Mouse (Mus musculus): ENCODE results near the gene Ttc36.

The Ttc36 gene

DNA sequence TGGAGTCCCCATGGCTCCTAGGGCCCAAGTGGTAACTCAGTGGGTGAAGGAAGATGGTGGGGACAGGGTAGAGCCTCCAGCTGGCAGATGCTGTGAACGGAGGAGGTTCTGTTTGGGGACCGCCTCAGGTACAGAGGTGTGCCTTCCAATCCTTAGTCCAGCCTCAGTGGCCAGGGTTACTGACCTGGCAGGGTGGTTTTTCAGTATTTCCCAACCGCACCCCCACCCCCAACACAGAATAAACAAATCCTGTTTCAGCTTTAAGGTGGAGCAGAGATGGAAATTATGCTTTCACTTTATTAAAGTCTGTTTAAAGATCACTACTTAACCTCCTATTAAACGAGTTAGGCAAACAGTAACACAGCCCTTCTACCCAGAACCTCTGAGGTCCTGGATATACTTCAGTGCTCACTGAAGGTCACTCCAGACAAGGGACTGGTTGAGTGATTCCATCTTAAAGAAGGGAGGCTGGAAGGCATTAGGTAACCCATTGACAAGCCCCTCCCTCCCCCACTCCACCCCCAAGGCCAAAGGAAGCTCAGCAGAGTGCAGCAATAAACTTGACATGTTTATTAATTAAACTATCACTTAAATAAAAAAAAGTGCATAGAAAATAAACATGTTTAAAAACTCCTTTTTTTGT lies at the start of gene Ttc36:
TSS of gene Ttc36 (minus strand) at position 265 of the 643 bp plus-strand sequence.
- no peak for DNase-seq (ENCODE audit: low read depth in 1 of 2, low spot score in 2 of 2)

DNA sequence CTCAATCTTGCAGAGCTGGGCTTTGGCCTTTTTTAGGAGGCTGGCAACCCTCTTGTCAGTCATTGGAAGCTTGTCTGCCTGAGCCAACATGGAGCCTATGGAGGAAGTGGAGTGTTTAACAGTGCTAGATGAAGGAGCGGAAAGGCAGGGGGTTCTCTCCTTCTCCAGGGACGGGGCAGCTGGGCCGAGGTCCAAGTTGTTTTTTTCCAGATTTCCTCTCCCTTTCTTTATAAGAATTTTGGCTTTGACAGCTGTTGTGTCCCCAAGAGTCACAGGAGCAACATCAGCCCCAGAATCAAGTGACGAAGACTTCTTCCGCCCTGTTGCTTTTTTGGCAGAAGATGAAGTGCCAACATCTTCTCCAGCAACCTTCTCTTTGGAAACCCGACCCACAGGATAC lies 44.6 kb upstream of the Ttc36 start:
- DNase-seq (ENCODE audit: low read depth in 1 of 2, low spot score in 2 of 2) = no peak

DNA sequence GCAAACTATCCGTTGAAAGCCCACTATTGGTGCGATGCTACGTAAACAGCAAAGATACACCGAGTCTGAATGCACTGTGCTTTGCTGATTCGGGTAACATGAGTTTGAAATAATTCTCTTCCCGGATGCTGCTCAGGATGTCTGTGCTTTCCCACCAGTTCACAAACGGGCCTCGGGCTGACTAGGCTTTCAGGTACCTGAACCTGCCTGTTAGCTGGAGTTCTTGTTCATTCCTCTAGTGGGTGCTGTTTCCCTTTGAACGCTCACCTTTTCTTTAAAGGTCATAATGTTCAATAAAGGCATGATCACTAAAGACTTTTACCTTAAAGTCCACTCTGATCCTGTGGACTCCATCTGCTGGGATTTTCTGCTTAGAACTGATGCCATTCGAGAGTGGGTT lies 38.4 kb upstream of the Ttc36 start:
- DNase-seq (ENCODE audit: low read depth in 1 of 2, low spot score in 2 of 2) = no peak

DNA sequence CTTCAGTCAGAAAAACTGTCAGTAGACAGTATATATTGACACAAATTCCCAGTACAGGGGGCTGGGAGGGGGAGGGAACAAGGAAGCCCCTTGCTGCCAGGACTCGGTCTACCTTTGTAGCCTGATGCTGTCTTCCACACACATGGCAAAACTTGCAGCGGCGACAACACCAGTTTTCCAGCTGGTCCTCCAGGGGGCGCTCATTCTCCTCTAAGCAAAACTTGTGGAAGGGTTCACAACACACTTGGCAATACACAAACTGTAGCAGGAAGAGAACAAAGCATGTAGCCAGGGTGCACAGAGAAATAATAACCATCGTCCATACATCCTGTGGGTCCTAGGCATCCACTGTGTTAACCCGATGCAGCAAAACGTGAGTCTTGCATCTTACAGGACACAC lies 33.6 kb upstream of the Ttc36 start:
- DNase-seq (ENCODE audit: low read depth in 1 of 2, low spot score in 2 of 2) = peak in 1 of 2 experiments; percentile 48

DNA sequence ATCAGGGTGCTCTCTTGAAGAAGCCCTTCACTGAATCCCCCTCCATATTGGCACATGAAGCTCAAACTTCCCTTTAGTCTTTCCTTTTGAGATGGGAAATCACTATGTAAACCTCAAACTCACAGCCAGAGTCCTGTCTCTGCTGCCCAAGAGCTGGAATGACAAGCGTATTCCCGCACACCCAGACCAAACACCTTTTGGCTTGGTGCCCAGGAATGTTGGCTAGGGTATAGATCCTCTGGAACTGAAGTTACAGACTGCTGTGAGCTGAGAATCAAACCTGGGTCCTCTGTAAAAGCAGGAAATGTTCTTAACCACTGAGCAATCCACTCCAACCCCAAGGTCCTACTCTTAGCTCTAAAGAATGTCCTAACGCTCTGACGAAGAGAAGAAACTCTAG lies 29.5 kb upstream of the Ttc36 start:
- no peak for DNase-seq (ENCODE audit: low read depth in 1 of 2, low spot score in 2 of 2)

DNA sequence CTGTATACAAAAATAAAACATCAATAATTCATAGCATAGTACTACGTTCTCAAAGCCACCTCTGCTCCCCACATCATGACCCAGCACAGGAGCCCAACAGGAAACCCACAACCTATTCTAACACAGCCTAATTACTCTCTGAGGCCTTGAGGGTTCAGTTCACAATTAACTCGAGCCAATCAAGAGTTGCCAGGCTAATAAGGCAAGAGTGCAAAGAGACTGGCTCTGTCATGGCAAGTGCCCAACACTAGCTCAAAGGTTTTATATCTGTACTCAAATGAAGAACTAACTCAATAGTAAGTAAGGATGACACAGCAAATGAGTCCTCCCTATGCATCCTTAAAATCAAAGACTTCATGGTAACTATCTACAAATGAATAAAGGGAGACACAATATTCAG lies 27.6 kb upstream of the Ttc36 start:
- no peak for DNase-seq (ENCODE audit: low read depth in 1 of 2, low spot score in 2 of 2)

DNA sequence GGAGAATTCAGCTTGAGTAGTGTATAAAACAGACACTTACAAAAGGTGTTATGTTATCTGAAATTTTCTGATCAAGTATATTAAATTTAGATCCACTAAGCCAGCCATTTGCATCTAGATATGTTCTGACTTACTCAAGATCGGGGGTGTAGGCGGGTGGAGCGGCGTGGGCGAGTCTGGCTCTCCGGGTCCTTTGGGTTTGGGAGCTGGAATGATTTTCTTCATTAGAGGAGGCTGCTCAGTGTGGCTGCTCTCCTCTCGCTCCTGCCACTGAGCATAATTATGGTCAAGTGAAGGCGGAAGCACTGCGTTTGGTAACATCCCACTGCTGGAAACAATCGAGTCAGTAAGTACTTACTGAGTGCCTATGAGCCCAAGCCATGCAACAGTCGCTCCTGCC lies 26.1 kb upstream of the Ttc36 start:
- no peak for DNase-seq (ENCODE audit: low read depth in 1 of 2, low spot score in 2 of 2)

DNA sequence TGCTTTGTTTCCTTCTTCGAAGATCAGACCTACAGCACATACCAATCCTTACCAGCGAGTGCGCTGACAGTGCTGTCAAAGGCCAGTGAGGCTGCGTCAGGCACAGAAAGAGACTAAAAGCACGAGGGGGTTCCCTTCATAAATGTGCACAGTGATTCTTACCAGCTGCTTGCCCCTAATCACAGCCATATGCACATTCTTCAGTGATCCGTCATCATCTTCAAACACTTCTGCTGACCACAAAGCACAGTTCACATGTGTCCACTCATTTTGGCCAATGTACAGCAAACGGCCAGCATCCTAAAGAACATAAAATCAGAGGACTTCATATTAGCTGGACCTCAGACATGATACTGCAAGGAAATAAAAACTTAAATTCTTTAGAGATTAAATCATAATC lies 23.8 kb upstream of the Ttc36 start:
- no peak for DNase-seq (ENCODE audit: low read depth in 1 of 2, low spot score in 2 of 2)

DNA sequence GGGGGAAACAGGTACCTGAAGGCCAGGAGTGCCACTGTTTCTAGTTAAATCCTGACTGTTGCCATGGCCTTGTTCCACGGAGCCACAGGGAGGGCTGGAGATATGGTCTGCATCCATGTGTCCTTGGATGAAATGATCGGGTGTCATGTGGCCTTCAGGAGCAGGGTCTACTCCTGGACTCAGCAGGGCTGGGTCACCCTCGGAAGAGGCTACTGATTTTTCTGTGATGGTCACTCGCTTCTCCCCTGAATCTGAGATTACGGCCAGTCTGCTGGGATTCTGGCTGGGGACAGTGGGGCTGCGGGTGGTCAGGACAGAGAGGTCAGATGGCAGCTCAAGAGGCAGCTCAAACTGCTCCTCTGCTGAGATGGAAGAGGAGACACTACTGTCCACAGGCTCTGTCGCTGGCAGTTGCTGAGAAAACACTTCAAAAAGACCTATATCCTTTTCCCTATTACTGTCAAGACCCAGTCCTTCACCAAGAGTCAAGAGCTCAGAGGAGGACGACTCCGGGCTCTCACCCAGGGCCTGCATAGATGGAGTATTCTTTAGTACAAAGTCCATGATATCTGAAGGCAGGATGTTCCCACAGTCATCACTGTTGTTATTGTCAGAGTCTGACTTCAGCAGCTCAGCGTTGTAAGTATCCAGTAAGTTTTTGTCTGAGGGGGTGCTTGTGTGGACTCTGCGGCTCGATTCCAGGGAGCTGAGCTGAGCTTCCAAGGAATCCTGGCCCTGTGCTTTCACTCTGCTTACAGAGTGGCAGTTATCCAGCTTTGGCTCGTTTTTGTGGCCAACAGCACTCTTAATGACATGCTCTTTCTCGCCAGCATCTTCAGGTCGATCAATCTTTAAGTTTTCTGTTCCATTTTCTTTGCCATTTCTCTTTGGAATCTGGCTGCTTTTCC lies 17.3 kb upstream of the Ttc36 start:
- DNase-seq (ENCODE audit: low read depth in 1 of 2, low spot score in 2 of 2) = no peak

DNA sequence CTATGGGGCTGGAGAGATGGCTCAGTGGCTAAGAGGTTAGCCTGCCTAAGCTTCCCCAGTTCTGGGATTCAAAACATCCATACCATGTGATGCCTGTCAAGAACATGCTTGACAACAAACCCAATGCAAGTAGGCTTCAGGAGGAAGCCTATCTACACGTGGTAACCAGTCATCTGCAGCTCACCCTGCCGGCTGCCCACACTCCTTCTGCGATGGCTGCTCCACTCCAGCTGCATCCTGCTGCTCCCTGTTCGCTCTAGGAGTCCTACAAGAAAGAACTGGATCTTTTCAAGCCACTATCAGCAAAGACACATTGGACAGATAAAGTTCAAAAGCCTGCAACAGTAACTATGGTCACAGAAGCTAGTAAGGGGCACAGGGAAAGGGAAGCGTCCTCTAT lies 14.7 kb upstream of the Ttc36 start:
- DNase-seq (ENCODE audit: low read depth in 1 of 2, low spot score in 2 of 2) = no peak

DNA sequence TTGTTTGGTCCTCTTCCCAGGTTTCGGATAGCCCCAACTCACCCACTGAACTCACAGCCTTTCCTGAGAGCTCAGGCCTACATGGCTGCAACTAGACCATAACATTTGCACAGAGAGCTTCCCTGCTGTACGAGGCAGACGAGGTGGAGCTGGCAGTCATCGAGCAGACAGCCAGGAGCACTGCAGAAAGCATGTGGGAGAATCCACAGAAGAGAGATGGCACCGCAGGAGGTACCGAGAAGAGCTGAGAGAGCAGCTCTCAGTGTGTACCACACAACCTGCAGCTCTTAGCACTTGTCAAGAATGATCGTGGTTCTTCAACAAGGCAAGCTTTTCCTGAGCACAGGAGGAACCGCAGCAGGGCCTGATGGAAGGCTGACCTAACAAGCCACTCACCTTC lies 11.3 kb upstream of the Ttc36 start:
- no peak for DNase-seq (ENCODE audit: low read depth in 1 of 2, low spot score in 2 of 2)

DNA sequence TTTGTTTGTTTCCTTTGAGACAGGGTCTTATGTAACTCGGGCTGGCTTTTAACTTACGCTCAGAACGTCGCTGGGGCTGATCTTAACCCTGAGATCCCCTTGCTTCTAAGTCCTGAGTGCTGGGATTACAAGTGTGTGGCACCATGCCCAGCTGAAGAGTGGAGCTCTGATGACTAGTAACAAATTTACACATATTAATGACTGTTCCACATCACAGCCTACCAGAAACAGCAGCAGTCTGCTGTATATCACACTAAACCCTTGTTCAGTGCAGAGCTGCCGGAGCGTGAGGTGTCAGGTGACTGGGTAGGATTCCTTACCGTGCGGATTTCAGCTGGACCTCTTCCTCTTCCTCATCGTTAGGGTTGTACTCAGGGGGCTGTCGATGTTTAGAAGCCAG lies 7.4 kb upstream of the Ttc36 start:
- DNase-seq (ENCODE audit: low read depth in 1 of 2, low spot score in 2 of 2) = no peak

DNA sequence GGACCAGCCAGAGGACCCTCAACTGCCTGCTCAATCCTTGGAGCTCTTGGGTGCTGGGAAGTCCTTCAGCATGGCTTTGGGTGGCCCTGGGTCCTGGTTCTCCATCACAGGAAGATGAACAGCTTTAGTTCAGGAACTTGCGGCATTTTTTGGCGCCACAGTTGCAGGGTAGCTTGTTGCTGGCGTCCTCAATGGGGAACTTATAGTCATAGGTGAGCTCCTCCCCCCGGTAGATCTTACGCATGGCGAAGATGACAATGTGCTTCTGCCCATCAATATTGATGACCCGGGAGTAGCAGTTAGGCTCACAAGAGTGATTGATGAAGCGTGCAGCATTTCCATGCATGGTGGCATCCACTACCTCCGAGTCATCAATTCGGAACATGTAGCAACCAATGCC lies 4.9 kb upstream of the Ttc36 start:
- no peak for DNase-seq (ENCODE audit: low read depth in 1 of 2, low spot score in 2 of 2)

DNA sequence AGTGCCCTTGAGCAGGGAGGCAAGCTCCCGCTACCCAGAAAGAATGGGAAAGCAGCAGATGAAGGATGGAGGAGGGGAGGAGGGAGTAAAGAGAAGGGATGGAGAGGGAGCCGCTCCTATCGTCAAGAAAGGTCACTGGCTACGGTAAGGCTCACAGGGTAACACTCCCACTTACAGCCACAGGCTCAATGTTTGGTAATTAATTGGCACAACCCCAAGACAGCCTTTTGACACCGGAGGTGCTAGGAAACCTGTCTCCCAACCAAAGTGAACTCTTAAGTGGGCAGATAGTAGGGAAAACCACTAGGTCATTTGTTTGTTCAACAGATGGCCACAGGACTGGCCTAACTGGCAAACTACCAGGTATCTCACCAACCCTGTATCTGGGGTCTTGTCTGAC lies 4.3 kb upstream of the Ttc36 start:
- no peak for DNase-seq (ENCODE audit: low read depth in 1 of 2, low spot score in 2 of 2)

DNA sequence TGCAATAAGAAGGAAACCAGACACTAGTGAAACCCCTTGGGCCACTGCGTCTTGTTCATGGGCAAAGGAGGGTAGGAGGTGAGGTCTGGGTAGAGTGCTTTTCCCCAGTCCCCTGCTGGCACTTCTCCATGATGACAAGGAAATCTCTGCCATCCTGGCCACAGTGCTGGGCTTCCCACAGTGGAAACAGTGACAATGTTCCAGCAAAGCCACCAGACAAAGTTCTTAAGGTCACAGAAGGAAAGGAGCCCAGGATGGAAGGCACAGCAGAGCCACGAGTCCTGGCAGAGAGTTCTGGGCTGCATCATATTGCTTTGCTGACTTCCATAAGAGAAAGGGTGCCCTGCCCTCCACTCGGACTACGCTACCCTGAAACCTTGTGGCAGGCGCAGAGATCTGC lies 2.7 kb upstream of the Ttc36 start:
- no peak for DNase-seq (ENCODE audit: low read depth in 1 of 2, low spot score in 2 of 2)

DNA sequence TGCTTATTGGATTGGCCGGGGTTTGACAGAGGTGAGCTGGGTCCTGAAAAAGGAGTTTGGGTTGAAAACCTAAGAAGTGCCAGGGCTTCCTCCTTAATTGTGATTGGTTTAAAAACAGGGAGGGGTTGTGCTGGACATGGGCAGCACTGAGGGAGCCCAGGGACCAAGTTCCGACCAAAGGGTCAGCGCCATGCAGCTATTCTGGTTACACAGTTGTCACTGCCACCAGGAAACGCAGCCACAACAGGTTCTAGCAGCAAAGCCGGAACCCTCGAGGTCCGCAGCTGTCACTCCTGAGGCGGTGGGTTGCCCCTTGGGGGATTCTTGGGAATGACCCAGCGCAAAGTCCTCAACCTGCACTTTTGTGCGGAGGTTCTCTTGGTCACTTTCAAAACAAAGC lies 1.8 kb upstream of the Ttc36 start:
- no peak for DNase-seq (ENCODE audit: low read depth in 1 of 2, low spot score in 2 of 2)

DNA sequence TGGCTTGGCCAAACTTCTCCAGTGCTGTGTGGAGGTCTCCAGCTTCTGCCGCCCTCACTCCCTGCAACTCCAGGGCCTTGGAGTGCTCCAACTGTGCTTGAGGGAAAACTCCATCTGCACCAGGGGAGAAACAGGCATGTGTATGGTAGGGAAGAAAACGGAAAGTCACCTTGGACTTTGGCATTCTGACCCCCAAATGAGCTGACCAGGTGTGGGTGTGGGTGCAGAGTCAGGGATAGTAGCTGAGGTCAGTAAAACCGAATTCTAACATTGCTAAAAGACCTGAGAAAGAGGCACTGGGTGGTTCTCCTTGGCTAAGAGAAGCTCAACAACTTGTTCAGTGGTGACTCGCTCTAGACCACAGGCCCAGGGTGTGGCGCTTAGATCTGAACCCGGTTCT lies 1.2 kb downstream of the Ttc36 start:
- DNase-seq (ENCODE audit: low read depth in 1 of 2, low spot score in 2 of 2) = no peak

DNA sequence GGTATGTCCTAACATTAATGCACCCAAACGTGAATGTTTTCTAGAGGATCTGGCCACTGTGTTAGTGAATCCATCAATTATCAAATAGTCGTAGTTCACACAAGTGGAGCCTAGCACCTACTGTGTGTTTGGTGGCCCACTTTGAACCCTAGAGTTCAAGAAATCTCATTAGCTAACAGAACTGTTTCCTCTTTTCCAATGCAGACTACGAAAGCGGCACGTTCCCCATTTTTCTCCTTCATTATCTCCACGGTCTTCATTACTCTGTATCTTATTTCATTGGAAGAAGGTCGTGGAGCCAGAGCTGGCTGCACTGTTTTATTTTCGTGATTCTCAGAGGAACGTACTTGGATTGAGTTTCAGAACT lies 2.9 kb downstream of the Ttc36 start:
- no peak for DNase-seq (ENCODE audit: low read depth in 1 of 2, low spot score in 2 of 2)

DNA sequence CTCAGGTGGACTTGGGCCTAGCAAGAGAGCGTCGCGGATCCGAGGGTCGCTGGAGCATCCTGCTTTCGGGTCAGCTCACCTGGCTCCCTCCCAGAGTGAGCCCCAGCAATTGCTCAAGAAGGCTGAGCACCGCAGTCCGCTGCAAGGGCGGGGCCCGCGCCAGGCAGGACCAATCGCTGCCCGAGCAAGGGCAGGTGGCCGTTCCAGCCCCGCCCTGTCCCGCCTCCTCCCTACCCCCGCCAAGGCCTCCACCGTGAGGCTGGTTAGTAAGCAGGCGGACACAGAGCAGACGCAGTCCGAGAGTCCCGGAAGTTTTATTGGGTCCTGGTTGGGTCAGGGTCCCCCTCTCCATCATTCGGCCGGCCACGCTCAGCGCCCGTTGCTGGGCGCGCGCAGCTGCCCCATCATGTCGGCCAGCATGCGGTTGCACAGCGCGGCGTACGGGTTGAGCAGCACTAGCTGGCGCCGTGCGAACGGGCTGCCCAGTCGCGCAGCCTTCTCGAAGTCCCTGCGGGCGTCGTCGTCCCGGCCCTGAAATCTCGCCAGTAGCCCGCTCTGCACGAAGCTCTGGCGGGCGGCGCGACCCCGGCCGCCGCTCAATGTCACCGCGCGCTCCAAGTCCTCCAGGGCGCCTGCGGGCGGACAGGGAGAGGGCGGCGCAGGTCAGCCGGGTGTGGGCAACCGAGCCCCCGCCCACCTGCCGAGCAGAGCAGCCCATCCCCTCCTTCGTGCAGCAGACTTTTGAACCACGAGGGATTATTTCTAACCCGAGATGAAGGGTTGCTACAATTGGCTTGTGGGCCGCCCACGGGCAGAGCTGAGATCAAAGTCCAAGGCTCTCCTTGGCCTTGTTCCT lies 3.5 kb downstream of the Ttc36 start, which contains the start of gene Tmem25:
TSS of gene Tmem25 (minus strand) at position 206 of the 856 bp plus-strand sequence.
- DNase-seq (ENCODE audit: low read depth in 1 of 2, low spot score in 2 of 2) = peak in 1 of 2 experiments; percentile 15

DNA sequence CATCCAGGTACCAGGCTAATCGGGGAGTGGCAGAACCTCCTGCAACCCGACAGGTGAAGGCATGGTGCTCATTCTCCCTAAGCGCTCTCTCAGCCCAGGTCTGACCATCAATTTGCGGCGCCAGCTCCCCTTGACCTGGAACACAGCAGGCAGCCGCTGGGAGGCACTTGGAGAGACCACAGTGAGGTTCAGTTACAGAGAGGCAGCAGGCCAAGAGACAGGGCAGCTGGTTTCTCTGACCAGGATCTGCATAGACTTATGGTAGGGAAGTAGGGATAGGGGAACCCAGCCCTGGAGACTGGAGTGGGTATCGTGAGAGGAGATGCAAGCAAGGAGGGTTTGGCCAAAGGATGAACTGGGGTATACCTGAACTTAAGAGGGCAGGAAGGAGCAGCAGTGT lies 4.6 kb downstream of the Ttc36 start:
- DNase-seq (ENCODE audit: low read depth in 1 of 2, low spot score in 2 of 2) = no peak

DNA sequence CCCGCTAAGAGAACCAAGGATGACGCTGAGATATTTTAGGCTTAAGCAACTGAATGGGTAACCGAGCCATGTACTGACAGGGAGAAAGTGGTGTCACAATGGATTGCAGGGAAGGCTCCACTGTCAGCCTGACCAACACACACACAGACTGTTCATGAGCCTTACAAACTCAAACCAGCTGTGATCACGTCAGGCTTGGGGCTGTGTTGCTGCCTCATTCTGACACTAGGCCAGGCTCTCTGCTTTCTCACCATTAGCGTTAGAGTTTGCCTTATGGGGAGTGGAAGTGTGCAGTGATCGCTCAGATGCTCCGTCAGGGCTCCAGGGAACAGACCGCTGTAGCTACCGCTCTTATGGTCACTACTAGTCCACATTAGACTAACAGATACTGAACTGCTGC lies 10.0 kb downstream of the Ttc36 start:
- no peak for DNase-seq (ENCODE audit: low read depth in 1 of 2, low spot score in 2 of 2)
